Mouse (Mus musculus): ENCODE measurements at regions not wholly inside any gene's neighbourhood (a gene's known extent, or its start where the extent isn't known, plus 50 kb on each side); places are given as distances from the start of the nearest gene placed in this dataset.

DNA sequence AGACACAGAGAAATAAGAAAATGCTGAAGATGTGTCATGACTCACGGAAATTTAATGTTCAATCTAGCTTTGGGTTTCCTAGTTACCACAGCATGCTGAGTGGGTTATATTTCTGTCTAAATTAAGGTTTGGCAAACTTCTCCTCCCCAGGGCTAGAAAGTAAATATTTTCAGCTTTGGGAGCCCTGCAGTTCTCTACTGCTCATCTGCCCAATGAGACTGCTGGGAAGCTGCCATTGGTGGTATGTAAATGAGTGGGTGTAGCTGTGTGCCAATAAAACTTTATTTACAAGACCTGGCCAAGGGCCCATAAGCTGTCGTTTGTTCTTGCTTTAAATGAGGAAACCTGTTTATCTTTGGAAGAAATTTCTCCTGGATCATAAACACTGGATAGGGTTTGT, 1189.3 kb upstream of the A1bg start:
- TF ChIP-seq CTCF (IDR thresholded peaks at IDR 0.05; ENCODE audit: borderline replicate concordance, insufficient read depth, low read depth, low read length): no peak
- no peak for TF ChIP-seq POLR2A (IDR thresholded peaks at IDR 0.05; ENCODE audit: borderline replicate concordance, insufficient read depth, low read length)

Measured in cerebellum, adult 2 months (tissue).